Mouse (Mus musculus) small intestine, adult 2 months (tissue): ENCODE measurements around the gene Mbtps2.

Source experiments
- CTCF ChIP-seq: fragments of 200-500 bp; IDR thresholded peaks from 2 replicates; pipeline ENCODE4 v1.5.1; 2012; ENCODE audit warnings: low read depth, mild to moderate bottlenecking, control low read depth, inconsistent platforms, low read length, moderate library complexity, mixed read lengths; ENCODE audit not compliant: insufficient replicate concordance, insufficient read length; ENCODE audit errors: extremely low read depth
- POLR2A ChIP-seq: fragments of 200-500 bp; IDR thresholded peaks from 2 replicates; pipeline ENCODE4 v1.6.1; 2012; ENCODE audit warnings: low read depth, mild to moderate bottlenecking, control low read depth, inconsistent platforms, low read length, moderate library complexity

GRCm38 (mm10) chrX:157486765-157487164, 111.8 kb downstream of the Mbtps2 start:
- no peak for TF ChIP-seq CTCF
- no peak for TF ChIP-seq POLR2A
